Mouse (Mus musculus) bone marrow macrophage, adult 2 months (primary cell): ENCODE measurements around the gene Sdk2. TPM values are rescaled to one million over a fixed set of nuclear protein-coding genes. Genes with fewer than 3 reads are reported as not detected.

Source experiments
- H3K27ac ChIP-seq: 2 replicates; pipeline ENCODE4 v1.5.1; 2012; ENCODE audit warnings: low read depth, low read length; ENCODE audit not compliant: insufficient read depth
- H3K4me1 ChIP-seq: 2 replicates; pipeline ENCODE4 v1.6.1; 2012; ENCODE audit warnings: low read length; ENCODE audit not compliant: control insufficient read depth, insufficient read depth
- H3K4me3 ChIP-seq: 2 replicates; pipeline ENCODE4 v1.5.1; 2012; ENCODE audit warnings: mild to moderate bottlenecking, low read length, moderate library complexity; ENCODE audit not compliant: insufficient read depth
- CTCF ChIP-seq: IDR thresholded peaks from 2 replicates; pipeline ENCODE4 v1.5.1; 2012; ENCODE audit warnings: low read depth, mild to moderate bottlenecking, low read length, moderate library complexity
- POLR2A ChIP-seq: IDR thresholded peaks from 2 replicates; pipeline ENCODE4 v1.6.1; 2012; ENCODE audit warnings: mild to moderate bottlenecking, low read depth, low read length, borderline replicate concordance
- polyA plus RNA-seq: library from polyadenylated mRNA; stranded (reverse); fragments of >200 nt; gene quantifications from 2 replicates; pipeline ENCODE4 v1.2.4, GENCODE M21; 2012; ENCODE audit not compliant: missing spikeins, insufficient read depth, insufficient read length

Gene Sdk2
- polyA plus RNA-seq, 1 experiment, result not detected

- Histone ChIP-seq H3K4me1 (no peaks in the 10 kb centered on the region), H3K4me3 (no peak overlapping the region)
- no peak for TF ChIP-seq CTCF
Measured at GRCm38 (mm10) chr11:113903131-113903860, 163.6 kb downstream of the Sdk2 start.

DNA sequence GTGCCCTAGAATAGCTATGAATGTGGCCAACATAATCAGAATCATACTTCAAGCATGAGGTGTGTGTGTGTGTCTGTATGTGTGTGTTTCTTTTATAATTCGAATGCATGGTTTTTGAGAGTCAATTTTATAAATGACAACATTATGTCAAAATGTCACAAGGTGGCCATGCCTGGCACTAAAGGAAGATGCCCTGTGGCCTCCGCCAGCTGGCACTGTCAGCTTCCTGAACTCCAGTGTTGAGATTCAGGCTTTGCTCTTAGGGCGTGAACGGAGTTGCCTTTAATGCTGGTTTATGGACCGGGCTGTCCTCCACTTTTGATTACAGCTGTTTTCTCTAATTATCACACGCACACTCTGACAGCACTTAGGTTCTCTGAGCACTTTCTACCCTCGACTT is 164.9 kb downstream of the Sdk2 start:
- no peak overlapping the region for H3K4me3 ChIP-seq
- H3K4me1 ChIP-seq, result no peaks in the 10 kb centered on the region
- H3K27ac ChIP-seq, result no peak overlapping the region
- TF ChIP-seq POLR2A, result no peak
- no peak for TF ChIP-seq CTCF

More at GRCm38 (mm10) chr11:113903131-113903860, 163.6 kb downstream of the Sdk2 start:
- H3K27ac ChIP-seq, result no peak overlapping the region

- H3K27ac ChIP-seq, result no peak overlapping the region
- no peak for TF ChIP-seq POLR2A
- no peak for TF ChIP-seq CTCF
- H3K4me1 ChIP-seq, result no peaks in the 10 kb centered on the region
- H3K4me3 ChIP-seq, result no peak overlapping the region
Measured at GRCm38 (mm10) chr11:113898671-113899070, 168.2 kb downstream of the Sdk2 start.

DNA sequence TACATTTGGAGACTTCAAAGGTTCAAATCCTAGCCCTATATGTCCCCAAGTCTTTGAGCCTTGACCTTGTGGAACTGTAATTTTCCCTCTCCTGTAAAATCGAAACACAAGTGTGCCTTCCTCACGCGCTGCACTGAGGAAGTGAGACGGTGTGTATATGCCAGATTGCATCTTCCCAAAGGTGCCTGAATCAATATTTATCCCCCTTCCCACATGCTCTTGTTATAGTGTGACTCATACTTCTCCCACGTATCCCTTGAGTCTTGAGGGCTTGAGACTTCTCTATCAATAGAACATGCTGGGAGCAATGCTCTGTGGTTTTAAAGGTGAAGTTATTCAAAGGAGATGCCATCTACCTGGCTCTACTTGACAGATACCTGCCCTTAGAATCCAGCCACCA is 170.8 kb downstream of the Sdk2 start:
- no peak for TF ChIP-seq CTCF
- no peak for TF ChIP-seq POLR2A
- no peak overlapping the region for H3K27ac ChIP-seq
- H3K4me3 ChIP-seq, result no peak overlapping the region
- H3K4me1 ChIP-seq, result no peaks in the 10 kb centered on the region

GRCm38 (mm10) chr11:113892924-113893323 is 173.9 kb downstream of the Sdk2 start:
- H3K4me1 ChIP-seq, result no peaks in the 10 kb centered on the region
- TF ChIP-seq POLR2A (no peak), CTCF (no peak)
- H3K27ac ChIP-seq, result no peak overlapping the region
- no peak overlapping the region for H3K4me3 ChIP-seq

- H3K4me3 ChIP-seq, result no peak overlapping the region
- TF ChIP-seq POLR2A, result no peak
- no peak for TF ChIP-seq CTCF
- H3K4me1 ChIP-seq, result no peaks in the 10 kb centered on the region
- H3K27ac ChIP-seq, result no peak overlapping the region
Measured at GRCm38 (mm10) chr11:113892067-113892466, 174.8 kb downstream of the Sdk2 start.

- Histone ChIP-seq H3K27ac (no peak overlapping the region), H3K4me3 (no peak overlapping the region), H3K4me1 (no peaks in the 10 kb centered on the region)
- TF ChIP-seq CTCF (no peak), POLR2A (no peak)
Measured at GRCm38 (mm10) chr11:113888156-113888750, 178.6 kb downstream of the Sdk2 start.

GRCm38 (mm10) chr11:113886299-113886698 is 180.5 kb downstream of the Sdk2 start:
- TF ChIP-seq CTCF, result no peak
- TF ChIP-seq POLR2A, result no peak
- no peak overlapping the region for H3K4me3 ChIP-seq

GRCm38 (mm10) chr11:113884962-113885361 is 181.9 kb downstream of the Sdk2 start:
- Histone ChIP-seq H3K27ac (no peak overlapping the region), H3K4me3 (no peak overlapping the region), H3K4me1 (no peaks in the 10 kb centered on the region)
- TF ChIP-seq CTCF (no peak), POLR2A (no peak)

More at GRCm38 (mm10) chr11:113886299-113886698, 180.5 kb downstream of the Sdk2 start:
- H3K27ac ChIP-seq, result no peak overlapping the region
- no peaks in the 10 kb centered on the region for H3K4me1 ChIP-seq

DNA sequence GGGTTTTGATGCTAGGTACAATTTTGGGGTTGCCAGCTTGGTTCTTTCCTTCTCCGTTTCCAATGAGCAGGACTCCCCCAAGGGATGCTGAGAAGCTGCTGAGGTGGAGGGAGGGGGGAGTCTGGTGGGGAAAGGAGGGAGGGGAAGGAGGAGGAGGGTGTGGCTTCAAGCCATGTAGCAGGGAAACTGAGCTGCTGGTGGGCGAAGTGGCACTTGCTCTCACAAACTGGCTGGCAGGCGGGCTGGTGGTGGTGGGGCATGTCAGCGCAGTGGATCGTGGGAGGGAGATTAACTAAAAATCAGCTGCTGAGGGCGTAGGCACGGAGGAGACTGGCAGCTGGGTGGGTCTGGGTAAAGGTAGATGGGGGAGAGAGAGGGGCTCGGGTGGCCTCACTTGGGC is 183.8 kb downstream of the Sdk2 start:
- no peaks in the 10 kb centered on the region for H3K4me1 ChIP-seq
- TF ChIP-seq CTCF (no peak), POLR2A (no peak)
- no peak overlapping the region for H3K27ac ChIP-seq
- no peak overlapping the region for H3K4me3 ChIP-seq

DNA sequence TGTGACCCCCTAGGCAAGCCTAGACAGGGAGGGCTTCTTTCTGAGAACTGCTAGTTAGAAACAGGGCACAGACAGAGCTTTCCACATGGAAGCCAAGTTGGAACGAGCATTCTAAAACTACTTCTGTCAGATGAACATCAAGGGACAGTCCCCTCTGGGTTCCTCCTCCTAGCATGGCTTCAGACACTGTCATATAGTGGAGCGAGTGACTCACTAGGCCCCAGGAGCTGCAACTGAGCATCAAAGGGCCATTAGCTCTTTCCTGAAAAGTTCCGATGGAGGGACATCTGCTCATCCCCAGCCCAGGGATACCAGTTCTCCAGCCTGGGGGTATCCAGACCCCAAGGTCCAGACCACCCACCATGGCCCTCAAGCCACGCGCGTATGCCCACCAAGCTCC is 185.0 kb downstream of the Sdk2 start:
- TF ChIP-seq CTCF (no peak), POLR2A (no peak)
- H3K4me1 ChIP-seq, result no peaks in the 10 kb centered on the region
- H3K4me3 ChIP-seq, result no peak overlapping the region
- H3K27ac ChIP-seq, result no peak overlapping the region
